Mouse (Mus musculus): ENCODE measurements at regions not wholly inside any gene's neighbourhood (a gene's known extent, or its start where the extent isn't known, plus 50 kb on each side); places are given as distances from the start of the nearest gene placed in this dataset.

DNA sequence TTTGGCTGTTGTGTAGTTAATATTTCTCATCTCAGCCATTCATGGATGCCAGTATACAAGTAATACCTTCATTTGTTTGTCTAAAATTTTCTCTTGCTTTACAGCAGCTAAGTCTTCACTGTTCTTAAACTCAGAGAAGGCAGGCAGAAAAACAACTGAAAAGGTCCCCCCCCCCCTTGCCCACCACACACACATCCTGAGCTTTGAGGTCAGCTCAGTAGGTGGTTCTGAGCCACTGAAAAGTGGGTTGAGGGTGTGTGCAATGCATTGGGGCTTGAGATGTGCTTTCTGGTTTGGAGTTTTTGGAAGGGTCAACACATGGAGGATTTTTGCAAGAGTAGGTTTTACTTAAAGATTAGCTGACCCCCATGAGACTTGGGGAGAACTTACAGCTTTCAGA is 136.1 kb upstream of the Slco3a1 start:
- no peak for DNase-seq (ENCODE audit: low spot score in 2 of 2)

DNA sequence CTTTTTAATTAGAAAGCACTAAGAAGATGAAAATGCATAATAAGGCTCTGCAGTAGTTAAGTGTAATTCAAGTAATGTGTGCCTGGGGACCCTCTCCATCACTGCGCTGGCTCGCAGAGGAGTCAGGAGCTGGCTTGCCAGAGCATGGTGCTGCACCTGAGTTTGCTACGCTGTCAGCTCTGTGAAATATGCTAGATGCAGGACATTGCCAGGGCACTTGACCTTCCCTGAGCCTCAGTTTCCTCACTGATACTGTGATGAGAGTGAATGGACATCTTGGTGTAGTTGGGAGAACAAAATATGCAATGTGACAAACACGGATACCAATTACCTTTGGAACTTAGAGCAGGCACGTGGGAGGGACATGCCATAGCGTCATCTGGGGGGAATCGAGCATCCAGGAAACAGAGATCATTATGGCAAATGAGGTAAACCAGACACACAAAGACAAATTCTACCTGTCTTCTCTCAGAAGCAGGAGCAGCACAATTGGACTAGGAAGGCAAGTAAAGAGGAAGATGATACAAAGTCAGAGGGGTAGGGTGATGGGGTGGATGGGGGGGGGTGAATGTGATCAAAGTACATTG is 133.6 kb upstream of the Slco3a1 start:
- no peak for DNase-seq (ENCODE audit: low spot score in 2 of 2)

DNA sequence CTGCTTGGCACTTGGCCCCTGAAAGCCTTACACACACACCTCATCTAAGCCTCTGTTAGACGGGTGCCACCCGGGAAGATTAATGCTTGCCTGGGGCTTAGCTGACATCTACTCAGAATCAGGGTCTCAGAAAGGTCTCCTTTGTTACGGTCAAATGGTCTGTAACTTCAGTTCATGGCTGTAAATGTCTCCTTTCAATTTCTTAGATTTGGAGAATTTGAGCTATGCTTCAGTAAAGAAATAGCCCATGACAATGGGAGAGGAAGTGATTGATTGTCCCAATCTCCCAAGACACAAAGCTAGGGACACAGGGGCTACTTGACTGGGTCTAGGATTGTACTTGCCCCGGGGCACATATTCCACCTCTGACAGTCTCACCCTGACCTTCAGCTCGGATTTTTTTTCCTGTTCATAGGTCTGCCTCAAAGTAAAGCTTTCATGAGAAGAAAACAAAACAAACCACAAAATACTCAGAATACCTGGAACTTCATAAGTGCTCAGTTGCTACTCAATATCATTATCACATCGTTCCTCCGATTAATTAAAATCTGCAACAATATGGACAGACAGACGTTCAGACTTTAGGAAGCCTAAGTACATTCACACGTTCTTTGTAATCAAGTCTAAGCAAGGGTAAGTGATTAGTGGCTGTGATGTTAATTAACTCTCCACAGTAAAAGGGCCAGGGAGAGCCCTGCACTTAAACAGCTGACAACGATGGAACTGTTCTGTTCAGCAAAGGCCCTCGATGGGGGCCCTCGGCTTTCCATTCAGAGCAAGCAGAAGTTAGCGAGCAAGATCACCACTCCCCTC is 132.9 kb upstream of the Slco3a1 start:
- DNase-seq (ENCODE audit: low spot score in 2 of 2): no peak

DNA sequence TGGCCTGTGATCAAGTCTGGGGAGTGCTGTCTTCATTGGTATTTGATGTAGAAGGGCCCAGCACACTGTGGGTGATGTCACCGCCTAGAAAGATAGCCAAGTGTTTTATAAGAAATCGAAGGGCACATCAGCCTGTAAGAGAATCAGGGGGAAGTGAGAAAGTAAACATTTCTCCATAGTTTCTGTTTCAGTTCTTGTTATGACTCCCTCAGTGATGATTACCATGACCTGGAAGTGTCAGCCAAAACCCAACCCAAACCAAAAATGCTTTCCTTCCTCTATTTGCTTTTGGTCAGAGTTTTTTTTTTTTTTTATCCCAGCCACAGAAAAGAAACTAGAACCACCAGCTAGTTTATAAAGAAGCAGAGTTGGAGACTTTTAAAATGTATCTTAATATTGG is 129.4 kb upstream of the Slco3a1 start:
- no peak for DNase-seq (ENCODE audit: low spot score in 2 of 2)

DNA sequence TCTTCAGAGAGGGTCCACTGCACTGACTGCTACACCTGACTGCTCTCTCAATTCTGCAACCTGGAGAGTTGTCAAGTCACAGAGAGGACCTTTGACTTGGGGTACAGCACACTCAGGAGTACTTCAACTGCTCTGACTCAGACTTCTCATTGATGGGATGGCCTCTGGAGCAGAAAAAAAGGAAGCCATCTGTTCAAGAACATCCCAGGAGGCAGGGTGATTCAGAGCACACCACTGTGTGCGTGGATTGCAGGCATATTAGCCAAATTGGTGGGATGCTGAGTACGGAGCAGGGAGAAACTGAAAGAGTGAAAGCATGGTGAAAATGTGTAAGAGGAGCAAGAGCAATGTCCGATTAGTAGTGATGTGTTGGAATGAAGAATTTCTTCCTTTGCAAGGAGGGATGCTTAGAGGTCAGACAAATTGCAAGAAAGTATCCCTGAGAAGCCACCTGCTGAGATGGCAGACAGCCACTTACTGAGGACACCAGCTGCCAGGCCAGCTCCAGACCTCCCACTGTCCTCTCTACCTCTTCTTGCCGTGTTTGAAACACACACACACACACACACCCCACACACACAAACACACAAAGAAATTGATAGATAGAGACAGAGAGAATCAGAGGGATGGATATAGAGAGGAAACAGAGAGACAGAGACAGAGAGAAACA is 119.2 kb upstream of the Slco3a1 start:
- no peak for DNase-seq (ENCODE audit: low spot score in 2 of 2)

DNA sequence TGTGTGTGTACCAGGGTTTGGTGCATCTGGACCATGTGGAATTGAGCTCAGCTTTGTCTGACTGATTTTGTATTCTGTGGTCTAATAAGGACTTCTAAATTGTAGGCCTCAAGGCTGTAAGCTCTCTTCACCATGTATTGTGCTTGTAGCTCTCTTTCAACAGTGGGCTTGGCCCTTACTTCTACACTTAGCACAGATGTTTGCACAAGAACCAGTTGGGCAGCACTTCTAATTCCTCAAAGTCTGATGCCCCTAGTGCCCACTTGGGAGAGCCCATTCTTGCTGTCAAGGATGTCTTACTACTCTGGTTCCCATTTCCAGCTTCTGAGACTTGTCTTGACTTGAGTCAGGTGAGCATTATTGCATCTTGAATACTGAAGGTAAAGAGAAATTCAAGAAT is 114.5 kb upstream of the Slco3a1 start:
- DNase-seq (ENCODE audit: low spot score in 2 of 2): no peak

DNA sequence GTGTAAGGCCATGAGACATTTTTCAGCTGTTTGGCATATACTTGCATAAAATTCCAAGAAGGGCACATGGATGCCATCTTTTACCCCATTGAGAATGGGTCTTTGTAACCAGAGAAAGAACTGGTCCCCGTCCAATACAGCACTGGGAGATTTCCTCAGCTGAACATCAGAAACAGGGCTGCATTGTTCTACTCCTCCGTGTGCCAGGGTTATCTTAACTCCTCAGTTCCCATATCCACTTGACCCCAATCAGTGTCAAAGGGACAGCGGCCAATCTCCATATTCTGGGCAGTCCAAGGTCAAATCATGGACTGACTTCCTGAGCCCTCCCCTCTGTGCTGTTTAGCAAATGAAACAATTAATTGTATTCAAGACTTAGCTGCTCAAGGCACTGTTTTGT is 112.5 kb upstream of the Slco3a1 start:
- DNase-seq (ENCODE audit: low spot score in 2 of 2): no peak

DNA sequence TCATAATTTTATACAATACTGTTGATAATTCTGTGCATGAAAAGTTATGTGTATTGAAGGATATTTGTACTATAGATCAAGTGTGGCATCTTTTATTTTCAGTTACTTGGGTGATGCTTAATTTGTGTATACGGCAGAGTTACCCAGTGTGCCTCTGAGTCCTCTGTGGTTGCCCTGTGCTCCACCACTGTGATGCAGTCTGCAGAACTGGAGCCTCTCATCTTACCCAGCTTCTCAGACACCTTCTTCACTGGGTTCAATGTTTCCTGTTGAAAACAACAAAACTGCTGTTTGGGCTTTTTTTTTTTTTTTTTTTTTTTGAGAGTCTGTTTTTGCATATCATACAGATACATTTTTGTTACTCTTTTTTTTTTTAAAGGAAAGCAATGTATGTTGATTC is 109.2 kb upstream of the Slco3a1 start:
- DNase-seq (ENCODE audit: low spot score in 2 of 2): no peak

DNA sequence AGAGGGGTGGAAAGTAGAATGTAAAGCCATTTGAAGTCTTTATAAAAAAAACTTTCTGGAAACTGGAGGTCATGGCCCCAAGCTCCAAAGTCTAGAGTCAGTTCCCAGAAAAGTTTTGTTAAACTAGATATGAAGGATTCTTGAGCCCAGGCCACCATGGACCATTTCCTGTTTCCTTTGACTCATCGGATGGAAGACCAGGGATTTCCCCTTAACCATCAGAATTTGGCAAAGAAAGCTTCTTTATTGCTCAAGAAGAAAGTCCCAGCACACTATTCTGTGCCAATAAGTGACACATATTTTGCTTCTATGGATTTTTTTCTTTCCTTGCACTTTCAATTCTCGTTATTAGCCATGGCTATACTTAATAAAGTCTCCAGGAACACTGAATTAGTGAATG is 92.7 kb upstream of the Slco3a1 start:
- DNase-seq (ENCODE audit: low spot score in 2 of 2): no peak

DNA sequence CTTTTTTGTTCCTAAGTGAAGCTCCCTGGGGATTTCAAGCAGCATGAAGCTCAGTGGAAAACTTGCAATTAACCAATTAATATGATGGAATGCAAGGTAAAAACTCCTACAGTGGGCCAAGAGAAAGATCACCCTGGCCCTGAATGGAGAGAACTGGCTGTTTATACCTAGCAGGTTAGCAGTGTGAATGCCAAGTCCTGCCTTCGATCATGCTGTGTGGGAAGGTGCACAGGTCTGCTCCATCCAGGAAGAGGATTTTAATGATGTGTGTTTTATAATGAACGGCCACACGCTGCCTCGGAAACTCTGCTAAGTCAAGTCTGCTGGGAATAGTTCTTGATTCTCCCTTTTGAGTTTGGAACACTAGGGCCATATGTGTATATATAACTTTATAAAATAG is 85.6 kb upstream of the Slco3a1 start:
- DNase-seq (ENCODE audit: low spot score in 2 of 2): no peak

DNA sequence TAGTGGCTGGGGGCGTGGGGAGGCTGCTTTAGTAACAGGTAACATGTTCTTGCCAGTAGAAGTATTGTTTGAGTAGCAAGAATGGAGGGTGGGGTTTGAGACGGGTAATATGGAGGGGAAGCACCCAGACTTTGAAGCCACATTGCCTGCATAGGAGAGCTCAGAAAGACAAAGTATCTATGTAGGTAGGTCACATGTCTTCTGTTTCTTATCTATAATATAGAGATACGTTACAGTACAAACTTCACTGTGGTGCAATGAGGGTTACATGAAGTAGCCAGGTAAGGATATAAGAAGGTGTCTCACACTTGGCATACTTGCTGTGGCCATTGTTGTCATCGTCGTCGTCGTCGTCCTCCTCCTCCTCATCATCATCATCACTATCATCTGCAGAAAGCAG is 77.6 kb upstream of the Slco3a1 start:
- no peak for DNase-seq (ENCODE audit: low spot score in 2 of 2)

DNA sequence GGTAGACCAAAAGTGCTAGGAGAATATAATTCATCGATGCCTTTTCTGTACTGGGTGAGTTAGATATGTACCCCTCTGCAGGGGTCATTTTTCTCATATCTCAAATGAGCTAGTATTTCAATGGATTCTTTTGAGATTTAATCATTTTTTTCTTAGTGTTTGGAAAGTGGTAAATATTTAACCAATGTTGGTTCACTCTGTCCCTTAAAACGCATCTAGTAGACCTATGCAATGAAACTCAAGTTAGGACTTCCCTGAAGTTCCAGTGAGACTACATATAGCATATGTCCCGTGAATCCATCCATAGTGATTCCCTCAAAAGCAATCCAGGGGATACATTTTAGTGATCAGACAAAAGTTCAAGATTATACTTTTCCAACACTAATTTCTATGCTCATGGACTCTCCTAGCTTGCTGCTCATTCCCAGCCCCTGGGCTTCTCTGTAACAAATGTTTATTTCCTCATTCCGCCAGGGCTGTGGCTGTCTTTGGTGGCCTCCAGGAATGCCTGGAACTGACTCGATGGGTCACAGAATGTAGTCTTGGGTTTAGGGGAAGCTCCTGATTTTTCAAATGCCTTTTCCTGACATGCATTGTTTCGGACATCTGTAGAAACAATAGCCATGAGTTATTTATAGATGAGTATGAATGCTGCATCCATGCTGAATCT is 74.4 kb upstream of the Slco3a1 start:
- no peak for DNase-seq (ENCODE audit: low spot score in 2 of 2)
